ENCODE assay signal across 11 mouse cellular contexts in genomic region chr13:97760532-97760931, GRCm38 (mm10). TPM values are rescaled to one million over a fixed set of nuclear protein-coding genes. Genes with fewer than 3 reads are reported as not detected.
DNase-seq lines count a peak whose midpoint lies in the region; ATAC-seq and TF ChIP-seq lines count a peak whose summit lies in the region.
"Had no signal": no experiment of that assay in that cellular context is flagged by ENCODE, and none has a peak within 500 bp of the region (broad histone marks: within the 10 kb centered on the region; RNA-seq: fewer than 3 reads in every experiment).

TSS of gene Gm10260 (minus strand) at chr13:97760632.

- no peaks in the 10 kb centered on the region for H3K79me2 ChIP-seq in C2C12 (ENCODE audit: control insufficient read depth, insufficient read depth)

- no peak for ATAC-seq in CD4-positive, CD25-positive, alpha-beta regulatory T cell, adult 4 months
- ATAC-seq in cerebellum, adult (ENCODE audit: insufficient number of reproducible peaks, low FRiP score, low TSS enrichment): no peak

- no peaks in the 10 kb centered on the region for H3K27me3 ChIP-seq in C2C12 (ENCODE audit: control insufficient read depth, insufficient read depth, insufficient read length)

- no peaks in the 10 kb centered on the region for H3K79me3 ChIP-seq in C2C12 (ENCODE audit: low read depth)

- H3ac ChIP-seq in C2C12 (ENCODE audit: control insufficient read depth, insufficient read length, low read depth): no peak within 1 kb of the TSS

- H3K27ac ChIP-seq in gastrocnemius, adult 2 months: no peak within 1 kb of the TSS

- no peaks in the 10 kb centered on the region for H3K36me3 ChIP-seq in C2C12 (ENCODE audit: control insufficient read depth, insufficient read depth)

- no peak within 1 kb of the TSS for H3K4me3 ChIP-seq in C2C12 (ENCODE audit: insufficient read depth, poor library complexity, severe bottlenecking)
- no peak within 1 kb of the TSS for H3K4me3 ChIP-seq in gastrocnemius, adult 2 months

- DNase-seq in gastrocnemius, adult 2 months: no peak
- no peak for DNase-seq in layer of hippocampus, postnatal 14 days (ENCODE audit: low spot score in 2 of 2)
- DNase-seq in embryo, embryonic 10 days (ENCODE audit: low spot score): no peak
- DNase-seq in thymus, postnatal 14 days: no peak
- DNase-seq in embryo, embryonic 11 days: no peak
- DNase-seq: cerebellum, adult 8-10 months; kidney, postnatal 4 days; lung, adult 2 months had no signal

- no peak for TF ChIP-seq CTCF in C2C12 (IDR thresholded peaks at IDR 0.05; ENCODE audit: control insufficient read depth, insufficient read depth, insufficient read length)
- TF ChIP-seq CTCF in gastrocnemius, adult 2 months (IDR thresholded peaks at IDR 0.05): no peak

- intact Hi-C loops in gastrocnemius, adult 2 months (cut with DNase I): no loop called here

TF ChIP-seq in C2C12, 6 proteins besides CTCF, POLR2A, EP300 and RAD21:
- TF ChIP-seq FOSL1 (IDR thresholded peaks at IDR 0.05; ENCODE audit: insufficient read depth, low read length, poor library complexity, severe bottlenecking): no peak
- no peak for TF ChIP-seq CEBPB (IDR thresholded peaks at IDR 0.05; ENCODE audit: low read depth)
- no peak for TF ChIP-seq MYOG (IDR thresholded peaks at IDR 0.05; ENCODE audit: control insufficient read depth, extremely low read depth, insufficient read length)
- no peak for TF ChIP-seq MAX (IDR thresholded peaks at IDR 0.05)
- TF ChIP-seq MYOD1 (IDR thresholded peaks at IDR 0.05; ENCODE audit: control insufficient read depth, insufficient read length, low read depth): no peak
- TF ChIP-seq USF1 (IDR thresholded peaks at IDR 0.05; ENCODE audit: low read depth): no peak

RNA-seq across cellular contexts. Expression of gene Gm10260, which starts in this region (rescaled TPM):
- polyA plus RNA-seq in C2C12 (2012; fragmentation: generic; extraction: Trizol): 5,339 TPM
- polyA plus RNA-seq in CD4-positive, CD25-positive, alpha-beta regulatory T cell, adult 4 months (2017; shearing (Covaris generic)): 10 to 100 TPM; 25.5 to 27.3 TPM
- 100 to 1,000 TPM; 109 to 126 TPM for total RNA-seq in gastrocnemius, adult 2 months (2021)
- total RNA-seq in layer of hippocampus, postnatal 14 days (2021): 100 to 1,000 TPM; 101 TPM

Comparison
In these comparisons a context has a peak if more than half of its experiments do, and no peak if none do; other contexts are left out.
1. RNA of gene Gm10260 (polyA plus RNA-seq): 5,339 TPM in C2C12 (single experiment); 25.5 to 27.3 TPM in CD4-positive, CD25-positive, alpha-beta regulatory T cell, adult 4 months; every median in the first group is over 100 times any median in the second.